Mouse (Mus musculus) myocyte (in vitro differentiated cells): ENCODE measurements at regions not wholly inside any gene's neighbourhood (a gene's known extent, or its start where the extent isn't known, plus 50 kb on each side); places are given as distances from the start of the nearest gene placed in this dataset.

Experiments used
- H3K27me3 ChIP-seq: one replicate; pipeline ENCODE4 v1.6.1; 2011; ENCODE audit not compliant: control insufficient read depth, insufficient read depth, insufficient read length
- H3K36me3 ChIP-seq: one replicate; pipeline ENCODE4 v1.6.1; 2011; ENCODE audit not compliant: control insufficient read depth, insufficient read depth
- H3K4me2 ChIP-seq: one replicate; pipeline ENCODE4 v1.6.1; 2011; ENCODE audit warnings: low read depth, control low read depth
- H3K4me3 ChIP-seq: one replicate; pipeline ENCODE4 v1.5.1; 2011; ENCODE audit warnings: mild to moderate bottlenecking, control low read depth, moderate library complexity
- H3K79me2 ChIP-seq: one replicate; pipeline ENCODE4 v1.6.1; 2011; ENCODE audit not compliant: control insufficient read depth, insufficient read depth
- H3ac ChIP-seq: one replicate; pipeline ENCODE4 v1.6.1; 2011; ENCODE audit not compliant: control insufficient read depth, insufficient read length
- CEBPB ChIP-seq: IDR thresholded peaks from 2 replicates; pipeline ENCODE4 v1.6.1; 2011; ENCODE audit warnings: mild to moderate bottlenecking, moderate library complexity; ENCODE audit not compliant: poor library complexity, insufficient read depth, severe bottlenecking
- E2F4 ChIP-seq: IDR thresholded peaks from one replicate; pipeline ENCODE4 v1.6.1; 2011; ENCODE audit warnings: mild to moderate bottlenecking, control low read depth, moderate library complexity; ENCODE audit not compliant: insufficient read depth
- MAX ChIP-seq: IDR thresholded peaks from one replicate; pipeline ENCODE4 v1.6.1; 2011; ENCODE audit warnings: low read depth, mild to moderate bottlenecking, control low read depth
- MYOD1 ChIP-seq, 3 experiments: IDR thresholded peaks; one replicate each; pipeline ENCODE4 v1.6.1; 2011; ENCODE audit warnings: control low read depth in 2 of 3, low read depth in 2 of 3, mild to moderate bottlenecking in 2 of 3, moderate library complexity in 1 of 3; ENCODE audit not compliant: insufficient read length in 2 of 3, control insufficient read depth in 1 of 3
- MYOG ChIP-seq, 3 experiments: IDR thresholded peaks; one replicate each; pipeline ENCODE4 v1.6.1; 2011; ENCODE audit warnings: control low read depth in 2 of 3, low read depth in 2 of 3, mild to moderate bottlenecking in 2 of 3; ENCODE audit not compliant: insufficient read length in 2 of 3, control insufficient read depth in 1 of 3, insufficient read depth in 1 of 3
- POLR2A ChIP-seq: IDR thresholded peaks from one replicate; pipeline ENCODE4 v1.6.1; 2011; ENCODE audit warnings: low read depth, mild to moderate bottlenecking, control low read depth, moderate library complexity; ENCODE audit not compliant: insufficient read length
- POLR2AphosphoS2 ChIP-seq: IDR thresholded peaks from one replicate; pipeline ENCODE4 v1.6.1; 2011; ENCODE audit warnings: low read depth, control low read depth; ENCODE audit not compliant: insufficient read length
- REST ChIP-seq: IDR thresholded peaks from one replicate; pipeline ENCODE4 v1.6.1; 2011; ENCODE audit warnings: mild to moderate bottlenecking, control low read depth, moderate library complexity; ENCODE audit not compliant: insufficient read depth, insufficient read length
- SRF ChIP-seq: IDR thresholded peaks from one replicate; pipeline ENCODE4 v1.6.1; 2011; ENCODE audit warnings: low read depth; ENCODE audit not compliant: control insufficient read depth, insufficient read length
- TCF12 ChIP-seq: IDR thresholded peaks from one replicate; pipeline ENCODE4 v1.6.1; 2011; ENCODE audit warnings: mild to moderate bottlenecking, control low read depth; ENCODE audit not compliant: poor library complexity, insufficient read depth, severe bottlenecking
- TCF3 ChIP-seq: IDR thresholded peaks from one replicate; pipeline ENCODE4 v1.6.1; 2011; ENCODE audit warnings: low read depth, control low read depth; ENCODE audit not compliant: insufficient read length
- USF1 ChIP-seq: IDR thresholded peaks from one replicate; pipeline ENCODE4 v1.6.1; 2011; ENCODE audit warnings: low read depth, mild to moderate bottlenecking, control low read depth, moderate library complexity

DNA sequence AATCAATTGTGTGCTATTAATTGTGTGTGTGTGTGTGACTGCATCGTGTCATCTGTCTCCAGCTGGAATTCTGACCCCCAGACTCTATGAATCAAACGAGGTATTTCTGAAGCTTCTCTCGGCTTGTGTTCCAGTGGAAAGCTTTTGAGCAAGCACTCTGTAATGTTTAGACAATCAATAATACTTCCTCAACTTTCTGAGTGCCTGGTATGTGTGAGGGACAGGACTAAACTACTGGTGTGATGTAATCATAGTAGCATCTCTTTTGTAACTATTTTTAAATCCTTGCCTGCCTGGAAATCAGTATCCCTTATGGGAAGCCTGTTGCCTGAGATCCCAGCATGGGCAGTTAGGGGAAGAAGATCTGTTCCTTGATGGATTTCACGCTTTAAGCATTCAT is 62.4 kb upstream of the Slc44a3 start:
- Histone ChIP-seq H3K4me2 (no peak overlapping the region), H3K27me3 (no peaks in the 10 kb centered on the region), H3K36me3 (no peaks in the 10 kb centered on the region), H3K79me2 (no peaks in the 10 kb centered on the region), H3K4me3 (no peak overlapping the region), H3ac (no peak overlapping the region)
- TF ChIP-seq MAX: no peak
- no peak for TF ChIP-seq SRF
- no peak for TF ChIP-seq MYOD1 (IDR thresholded peaks at IDR 0.05; ENCODE audit: control insufficient read depth in 1 of 3, insufficient read length in 2 of 3, low read depth in 2 of 3)
- no peak for TF ChIP-seq TCF3
- no peak for TF ChIP-seq USF1
- no peak for TF ChIP-seq REST
- no peak for TF ChIP-seq TCF12
- no peak for TF ChIP-seq POLR2AphosphoS2
- no peak for TF ChIP-seq MYOG (IDR thresholded peaks at IDR 0.05; ENCODE audit: control insufficient read depth in 1 of 3, insufficient read depth in 1 of 3, insufficient read length in 2 of 3, low read depth in 2 of 3)
- no peak for TF ChIP-seq E2F4
- no peak for TF ChIP-seq POLR2A
- no peak for TF ChIP-seq CEBPB

DNA sequence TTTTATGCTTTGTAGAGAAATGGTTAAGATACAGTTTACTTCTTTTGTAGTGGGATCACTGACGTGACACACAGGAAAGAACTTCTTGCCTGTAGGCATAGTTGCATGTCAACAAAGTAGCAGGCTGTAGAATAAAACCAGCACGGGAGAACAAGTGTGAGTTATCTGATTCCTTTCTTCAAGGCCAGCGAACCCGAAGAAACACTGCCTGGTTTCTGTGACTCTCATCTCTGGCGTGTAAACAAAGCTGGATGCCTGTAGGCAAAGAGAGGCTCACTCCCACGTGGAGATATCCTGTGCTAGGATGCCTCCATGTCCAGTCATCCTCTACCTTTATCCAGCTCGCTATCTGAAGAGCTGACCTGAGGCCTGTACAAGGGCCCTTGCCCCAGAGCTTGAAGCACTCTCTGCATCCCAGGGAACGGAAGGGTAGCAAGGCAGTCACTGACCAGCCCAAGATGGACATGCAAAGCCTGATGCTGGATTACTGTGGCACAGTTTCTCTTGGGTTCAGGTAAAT is 61.5 kb upstream of the Slc44a3 start:
- H3K4me3 ChIP-seq: no peak overlapping the region
- H3K4me2 ChIP-seq: no peak overlapping the region
- no peak overlapping the region for H3ac ChIP-seq
- no peaks in the 10 kb centered on the region for H3K27me3 ChIP-seq
- H3K36me3 ChIP-seq: no peaks in the 10 kb centered on the region
- TF ChIP-seq E2F4 (no peak), MYOD1 (IDR thresholded peaks at IDR 0.05; ENCODE audit: control insufficient read depth in 1 of 3, insufficient read length in 2 of 3, low read depth in 2 of 3) (no peak)
- no peaks in the 10 kb centered on the region for H3K79me2 ChIP-seq

DNA sequence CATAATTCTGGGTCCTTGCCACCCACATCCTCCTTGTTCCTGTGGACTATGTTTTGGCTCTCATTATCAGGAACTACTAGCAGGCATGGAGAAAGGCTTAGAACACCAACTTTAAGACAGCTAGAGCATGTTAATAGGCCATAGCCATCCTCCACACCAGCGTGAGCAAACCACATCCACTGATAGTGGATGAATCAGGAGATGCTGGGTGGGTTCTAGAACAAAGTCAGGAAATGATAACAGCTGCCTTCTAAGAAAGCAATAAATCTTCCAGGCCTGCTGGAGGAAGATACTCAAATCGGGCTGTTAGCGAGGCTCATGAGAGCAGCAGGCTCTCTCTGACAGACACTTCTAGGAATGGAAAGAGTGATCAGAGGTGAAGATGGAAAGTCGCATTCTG is 60.9 kb upstream of the Slc44a3 start:
- Histone ChIP-seq H3ac (no peak overlapping the region), H3K79me2 (no peaks in the 10 kb centered on the region), H3K36me3 (no peaks in the 10 kb centered on the region), H3K4me2 (no peak overlapping the region), H3K27me3 (no peaks in the 10 kb centered on the region), H3K4me3 (no peak overlapping the region)
- peak in 1 of 3 experiments; percentile 12 for TF ChIP-seq MYOD1 (IDR thresholded peaks at IDR 0.05; ENCODE audit: control insufficient read depth in 1 of 3, insufficient read length in 2 of 3, low read depth in 2 of 3)
- TF ChIP-seq MAX: no peak

DNA sequence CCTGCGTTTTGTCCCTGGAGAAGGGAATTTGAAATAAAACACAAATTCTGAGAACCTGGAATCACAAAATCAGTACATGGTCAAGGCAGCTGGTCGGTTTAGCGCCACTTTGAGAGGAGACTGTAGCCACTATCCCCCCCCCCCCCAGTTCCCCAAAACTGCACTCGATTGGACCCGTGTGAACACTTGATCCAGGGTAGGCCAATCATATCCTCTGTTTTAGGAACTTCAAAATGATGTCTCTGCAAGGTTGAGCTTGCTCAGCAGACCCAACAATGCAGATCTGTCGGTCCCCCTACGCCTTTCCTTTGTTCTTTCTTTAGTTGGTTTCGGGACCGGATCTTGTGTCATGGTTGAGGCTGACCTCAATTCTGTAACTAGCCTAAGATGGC is 57.3 kb upstream of the Slc44a3 start:
- Histone ChIP-seq H3K4me3 (no peak overlapping the region), H3K36me3 (no peaks in the 10 kb centered on the region), H3K4me2 (peak overlapping the region; percentile 66), H3ac (no peak overlapping the region), H3K27me3 (no peaks in the 10 kb centered on the region), H3K79me2 (no peaks in the 10 kb centered on the region)
- TF ChIP-seq MAX: no peak
- no peak for TF ChIP-seq MYOD1 (IDR thresholded peaks at IDR 0.05; ENCODE audit: control insufficient read depth in 1 of 3, insufficient read length in 2 of 3, low read depth in 2 of 3)
- TF ChIP-seq TCF12: no peak
- no peak for TF ChIP-seq E2F4
- no peak for TF ChIP-seq POLR2AphosphoS2
- no peak for TF ChIP-seq MYOG (IDR thresholded peaks at IDR 0.05; ENCODE audit: control insufficient read depth in 1 of 3, insufficient read depth in 1 of 3, insufficient read length in 2 of 3, low read depth in 2 of 3)
- no peak for TF ChIP-seq USF1
- TF ChIP-seq SRF: no peak

DNA sequence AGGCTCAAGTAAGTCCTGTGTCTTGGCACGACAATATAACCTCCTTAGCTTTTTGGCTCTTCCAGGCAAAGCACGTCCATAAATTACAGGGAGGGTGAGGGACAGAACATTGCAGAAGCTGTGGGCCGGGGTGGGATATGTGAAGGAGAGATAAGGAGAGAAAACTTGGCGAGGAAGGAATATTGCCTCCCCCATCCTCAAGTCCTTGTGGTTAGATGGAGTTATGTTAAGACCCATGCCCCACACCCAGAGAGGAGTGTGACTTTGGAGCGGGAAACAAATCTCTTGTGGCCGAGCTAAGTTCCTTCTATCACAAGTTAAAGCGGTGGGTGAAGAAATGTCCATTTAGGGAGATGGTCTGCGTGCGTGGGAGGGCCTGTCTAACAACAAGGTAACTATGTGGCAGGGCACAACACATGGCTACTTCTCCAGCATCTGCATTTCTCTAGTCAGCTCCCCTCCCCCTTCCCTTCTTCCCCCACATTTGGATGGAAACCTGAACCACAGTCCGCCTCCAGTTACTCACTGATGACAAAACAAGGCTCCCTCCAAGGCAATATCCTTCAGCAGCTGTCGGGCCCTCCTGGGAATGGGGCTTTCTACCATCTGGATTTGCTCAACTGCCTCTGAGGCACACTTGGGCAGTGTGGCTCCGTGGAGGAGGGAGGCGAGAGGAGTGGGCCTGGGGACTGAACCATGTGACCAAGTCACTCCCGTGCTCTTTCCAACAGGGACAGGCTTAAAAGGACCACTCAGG is 56.7 kb upstream of the Slc44a3 start:
- no peak overlapping the region for H3K4me3 ChIP-seq
- H3K27me3 ChIP-seq: no peaks in the 10 kb centered on the region
- TF ChIP-seq SRF (peak; percentile 95), E2F4 (no peak), CEBPB (peak; percentile 87), POLR2AphosphoS2 (no peak), TCF12 (peak; percentile 97), POLR2A (peak; percentile 25), MAX (no peak), USF1 (peak; percentile 82), MYOG (IDR thresholded peaks at IDR 0.05; ENCODE audit: control insufficient read depth in 1 of 3, insufficient read depth in 1 of 3, insufficient read length in 2 of 3, low read depth in 2 of 3) (peak; percentile 66 to 87 (median 83)), MYOD1 (IDR thresholded peaks at IDR 0.05; ENCODE audit: control insufficient read depth in 1 of 3, insufficient read length in 2 of 3, low read depth in 2 of 3) (peak; percentile 62 to 93 (median 93)), TCF3 (peak; percentile 55), REST (no peak)
- H3K4me2 ChIP-seq: peak overlapping the region; percentile 66
- no peaks in the 10 kb centered on the region for H3K79me2 ChIP-seq
- H3K36me3 ChIP-seq: no peaks in the 10 kb centered on the region
- no peak overlapping the region for H3ac ChIP-seq
